Mouse (Mus musculus): Measurements from ENCODE around the gene Cdkn1b. TPM values are rescaled to one million over a fixed set of nuclear protein-coding genes. Genes with fewer than 3 reads are reported as not detected.

The Cdkn1b gene
- polyA plus RNA-seq, 1 experiment from 2014 or later: 21.7 TPM

DNA sequence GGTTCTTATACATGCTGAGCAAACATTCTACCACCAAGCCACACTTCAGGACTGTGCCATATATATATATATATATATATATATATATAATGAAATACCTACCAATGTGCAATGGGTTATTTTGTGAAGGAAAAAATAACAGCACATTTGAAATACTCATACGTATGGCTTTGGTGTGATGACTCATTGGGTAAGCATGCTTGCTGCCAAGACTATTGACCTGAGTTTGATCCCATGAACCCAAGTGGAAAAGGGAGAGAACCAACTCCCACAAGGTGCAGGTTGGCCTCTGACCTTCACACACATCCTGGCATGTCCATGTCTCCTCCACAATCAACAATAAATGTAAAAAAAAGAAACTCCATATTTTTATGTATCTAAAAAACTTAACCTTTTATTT, 48.1 kb downstream of the Cdkn1b start:
- H3K27ac ChIP-seq (ENCODE audit: low read length): no peak overlapping the region
- WGBS: 36% methylated on average over 1 of the region's 1 CpGs

DNA sequence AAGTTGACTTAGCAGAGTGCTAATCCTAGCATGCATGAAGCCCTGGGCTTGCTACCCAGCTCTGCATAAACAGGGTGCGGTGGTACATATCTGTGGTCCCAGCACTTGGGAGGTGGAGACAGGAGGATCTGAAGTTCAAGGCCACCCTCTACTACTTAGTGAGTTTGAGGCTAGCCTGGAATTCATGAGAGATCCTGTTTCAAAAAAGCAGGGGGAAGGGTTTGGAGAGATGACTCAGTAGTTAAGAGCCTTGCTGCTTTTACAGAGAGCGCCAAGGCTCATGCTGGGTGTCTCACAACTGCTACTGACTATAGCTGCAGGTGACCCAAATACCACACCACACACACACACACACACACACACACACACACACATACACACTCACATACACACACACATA, 49.3 kb downstream of the Cdkn1b start:
- no peaks in the 10 kb centered on the region for H3K27me3 ChIP-seq (ENCODE audit: control insufficient read depth, insufficient read depth, low read depth, low read length)
- H3K27ac ChIP-seq (ENCODE audit: low read length): no peak overlapping the region
- 93% methylated on average over 2 of the region's 2 CpGs for WGBS
- no peak for ATAC-seq (ENCODE audit: low read depth)
- H3K4me2 ChIP-seq (ENCODE audit: low read depth, low read length): no peak overlapping the region
- H3K9me3 ChIP-seq (ENCODE audit: control insufficient read depth, low read length): no peaks in the 10 kb centered on the region
- H3K36me3 ChIP-seq (ENCODE audit: control insufficient read depth, insufficient read depth, low read length): no peaks in the 10 kb centered on the region
- H3K9ac ChIP-seq (ENCODE audit: low read length): no peak overlapping the region
- H3K4me3 ChIP-seq (ENCODE audit: low read length): no peak overlapping the region
- no peaks in the 10 kb centered on the region for H3K4me1 ChIP-seq (replicated peaks; ENCODE audit: control insufficient read depth, insufficient read depth, low read length)

More for the DNA sequence above, 48.1 kb downstream of the Cdkn1b start:
- Histone ChIP-seq H3K36me3 (ENCODE audit: control insufficient read depth, insufficient read depth, low read length) (no peaks in the 10 kb centered on the region), H3K9me3 (ENCODE audit: control insufficient read depth, low read length) (no peaks in the 10 kb centered on the region), H3K4me2 (ENCODE audit: low read depth, low read length) (no peak overlapping the region), H3K4me1 (replicated peaks; ENCODE audit: control insufficient read depth, insufficient read depth, low read length) (no peaks in the 10 kb centered on the region), H3K27me3 (ENCODE audit: control insufficient read depth, insufficient read depth, low read depth, low read length) (no peaks in the 10 kb centered on the region), H3K4me3 (ENCODE audit: low read length) (no peak overlapping the region), H3K9ac (ENCODE audit: low read length) (no peak overlapping the region)
- no peak for ATAC-seq (ENCODE audit: low read depth)

DNA sequence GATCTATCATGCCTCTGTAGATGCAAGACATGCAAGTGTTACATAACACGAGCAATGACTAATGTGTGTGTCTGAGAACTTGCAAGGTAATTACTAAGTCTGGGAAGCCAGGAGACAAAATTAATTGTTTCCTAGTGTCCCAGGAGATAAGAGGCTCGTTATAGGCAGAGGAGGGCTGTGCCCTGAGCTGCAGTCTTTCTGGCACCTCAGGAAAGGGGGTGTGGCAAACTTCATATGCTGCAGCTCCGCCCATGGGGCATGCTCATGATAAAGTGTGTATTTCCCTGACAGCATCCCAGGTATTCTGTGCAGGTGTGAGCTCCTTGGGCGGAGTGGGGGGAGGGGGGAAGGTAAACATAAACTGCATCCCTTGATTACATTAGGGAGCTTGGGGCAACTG, 51.9 kb downstream of the Cdkn1b start:
- no peak for ATAC-seq (ENCODE audit: low read depth)
- 36% methylated on average over 4 of the region's 4 CpGs for WGBS
- no peaks in the 10 kb centered on the region for H3K4me1 ChIP-seq (replicated peaks; ENCODE audit: control insufficient read depth, insufficient read depth, low read length)

More for the DNA sequence above, 51.9 kb downstream of the Cdkn1b start:
- H3K36me3 ChIP-seq (ENCODE audit: control insufficient read depth, insufficient read depth, low read length): no peaks in the 10 kb centered on the region
- no peak overlapping the region for H3K4me3 ChIP-seq (ENCODE audit: low read length)
- no peaks in the 10 kb centered on the region for H3K9me3 ChIP-seq (ENCODE audit: control insufficient read depth, low read length)
- no peak overlapping the region for H3K27ac ChIP-seq (ENCODE audit: low read length)
- H3K27me3 ChIP-seq (ENCODE audit: control insufficient read depth, insufficient read depth, low read depth, low read length): no peaks in the 10 kb centered on the region
- H3K4me2 ChIP-seq (ENCODE audit: low read depth, low read length): no peak overlapping the region
- no peak overlapping the region for H3K9ac ChIP-seq (ENCODE audit: low read length)

Other genes starting within 250 kb of the Cdkn1b start
- gene Dusp16, start 127.8 kb upstream of the Cdkn1b start, polyA plus RNA-seq (2015; fragmentation: Nextera tagmentation; extraction: Ambion mirVana): 9.7 and 10.9 TPM in 2 replicates
- gene Crebl2, start 90.2 kb upstream of the Cdkn1b start, polyA plus RNA-seq (2015; fragmentation: Nextera tagmentation; extraction: Ambion mirVana): 3.0 and 3.5 TPM in 2 replicates
- gene Gpr19, start 21.8 kb upstream of the Cdkn1b start, polyA plus RNA-seq (2015; fragmentation: Nextera tagmentation; extraction: Ambion mirVana): 10.4 and 11.7 TPM in 2 replicates
- gene Apold1, start 61.3 kb downstream of the Cdkn1b start, polyA plus RNA-seq (2015; fragmentation: Nextera tagmentation; extraction: Ambion mirVana): 1.8 and 1.9 TPM in 2 replicates
- gene Ddx47, start 91.2 kb downstream of the Cdkn1b start, polyA plus RNA-seq (2015; fragmentation: Nextera tagmentation; extraction: Ambion mirVana): 123 and 131 TPM in 2 replicates
- 133 and 162 TPM in 2 replicates for gene Gprc5a, start 145.2 kb downstream of the Cdkn1b start, polyA plus RNA-seq (2015; fragmentation: Nextera tagmentation; extraction: Ambion mirVana)
- gene Gprc5d, start 197.9 kb downstream of the Cdkn1b start, polyA plus RNA-seq (2015; fragmentation: Nextera tagmentation; extraction: Ambion mirVana): not detected in 2 replicates

Measured in lung, embryonic 16.5 days (tissue).